Mouse (Mus musculus): ENCODE results near the gene Tmem240. TPM values are rescaled to one million over a fixed set of nuclear protein-coding genes. Genes with fewer than 3 reads are reported as not detected.
"Not testable (repeated sequence)": the region's sequence is repeated elsewhere in the genome, so short reads cannot be mapped to it uniquely, and the experiment has no call there.

Gene Tmem240
- polyA plus RNA-seq, 1 experiment from 2014 or later: 1.4 TPM

DNA sequence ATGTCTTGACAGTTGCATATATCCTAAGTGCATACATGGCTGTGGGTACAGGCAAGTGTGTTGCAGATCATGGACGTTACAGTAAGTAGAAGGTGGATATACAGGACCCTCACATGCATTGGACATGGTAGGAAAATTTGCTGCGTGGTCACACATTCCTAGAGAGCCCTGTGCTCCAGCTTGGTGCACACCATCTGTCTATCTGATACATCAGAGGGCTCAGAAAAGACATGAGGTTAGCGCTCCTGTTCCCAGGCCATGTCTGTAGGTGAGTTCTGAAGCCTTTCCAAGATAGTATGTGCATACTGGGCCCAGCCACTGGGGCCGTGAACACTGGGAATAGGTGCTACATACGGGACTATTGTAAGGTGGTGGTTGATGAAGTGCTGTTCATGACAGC is 1.8 kb downstream of the Tmem240 start:
- peaks cover 38% of the 10 kb centered on the region for H3K4me1 ChIP-seq
- H3K36me3 ChIP-seq: peaks cover 46% of the 10 kb centered on the region
- H3K4me3 ChIP-seq: no peak overlapping the region
- peak overlapping the region; percentile 92 for H3K4me2 ChIP-seq
- H3K27me3 ChIP-seq: no peaks in the 10 kb centered on the region
- no peak overlapping the region for H3K27ac ChIP-seq
- ATAC-seq (ENCODE audit: insufficient number of reproducible peaks, insufficient read depth, low FRiP score, low TSS enrichment, low read depth): no peak
- 92% methylated on average over 5 of the region's 5 CpGs for WGBS
- H3K9ac ChIP-seq: peak overlapping the region; percentile 90; the same call in 1 of the 2 replicates
- H3K9me3 ChIP-seq: no peaks in the 10 kb centered on the region

DNA sequence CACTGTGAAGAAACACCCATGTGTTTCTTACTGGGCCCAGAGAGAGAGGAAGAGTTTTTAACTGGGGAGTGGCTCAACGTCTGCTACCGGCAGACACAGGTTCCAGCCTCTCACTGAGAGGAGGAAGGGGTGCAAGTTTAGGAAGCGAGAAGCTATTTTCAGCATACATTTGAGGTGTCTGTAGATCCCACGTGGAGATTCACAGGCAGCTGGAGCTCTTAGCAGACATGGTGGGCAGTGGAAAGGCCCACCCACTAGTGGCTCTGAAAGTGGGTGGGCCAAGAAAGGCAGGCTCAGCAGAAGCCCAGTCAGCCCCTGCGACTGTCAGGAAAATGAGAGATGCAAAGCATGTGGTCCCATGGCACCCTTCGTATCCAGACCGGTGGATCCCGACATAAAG is 3.7 kb downstream of the Tmem240 start:
- Histone ChIP-seq H3K4me2 (no peak overlapping the region), H3K27me3 (no peaks in the 10 kb centered on the region), H3K4me3 (no peak overlapping the region), H3K27ac (no peak overlapping the region), H3K4me1 (peaks cover 36% of the 10 kb centered on the region), H3K36me3 (peaks cover 51% of the 10 kb centered on the region), H3K9me3 (no peaks in the 10 kb centered on the region), H3K9ac (no peak overlapping the region)
- 53% methylated on average over 8 of the region's 8 CpGs for WGBS
- no peak for ATAC-seq (ENCODE audit: insufficient number of reproducible peaks, insufficient read depth, low FRiP score, low TSS enrichment, low read depth)

DNA sequence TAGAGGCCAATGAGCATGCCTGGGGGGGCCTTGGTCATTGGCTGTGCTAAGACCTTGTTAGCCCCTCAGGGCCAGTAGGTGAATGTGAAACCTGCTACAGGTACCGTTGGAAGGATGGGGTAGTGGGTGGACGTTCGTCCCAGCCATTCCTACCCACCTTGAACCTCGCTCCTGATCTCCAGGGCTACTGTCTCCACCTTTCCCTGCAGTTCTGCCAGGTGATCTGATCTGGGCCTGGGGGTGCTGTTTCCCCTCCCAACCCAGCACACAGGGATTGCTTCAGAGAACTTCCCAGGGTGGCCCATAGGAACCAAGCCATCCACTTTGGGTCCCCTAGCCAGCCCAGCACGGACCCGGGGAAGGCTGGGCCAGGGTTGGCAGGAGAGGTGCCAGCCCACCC is 4.6 kb downstream of the Tmem240 start:
- Histone ChIP-seq H3K9me3 (no peaks in the 10 kb centered on the region), H3K4me1 (peaks cover 28% of the 10 kb centered on the region), H3K27me3 (no peaks in the 10 kb centered on the region), H3K27ac (no peak overlapping the region), H3K4me3 (no peak overlapping the region), H3K4me2 (no peak overlapping the region), H3K36me3 (peaks cover 58% of the 10 kb centered on the region), H3K9ac (no peak overlapping the region)
- no peak for ATAC-seq (ENCODE audit: insufficient number of reproducible peaks, insufficient read depth, low FRiP score, low TSS enrichment, low read depth)
- 88% methylated on average over 6 of the region's 6 CpGs for WGBS

DNA sequence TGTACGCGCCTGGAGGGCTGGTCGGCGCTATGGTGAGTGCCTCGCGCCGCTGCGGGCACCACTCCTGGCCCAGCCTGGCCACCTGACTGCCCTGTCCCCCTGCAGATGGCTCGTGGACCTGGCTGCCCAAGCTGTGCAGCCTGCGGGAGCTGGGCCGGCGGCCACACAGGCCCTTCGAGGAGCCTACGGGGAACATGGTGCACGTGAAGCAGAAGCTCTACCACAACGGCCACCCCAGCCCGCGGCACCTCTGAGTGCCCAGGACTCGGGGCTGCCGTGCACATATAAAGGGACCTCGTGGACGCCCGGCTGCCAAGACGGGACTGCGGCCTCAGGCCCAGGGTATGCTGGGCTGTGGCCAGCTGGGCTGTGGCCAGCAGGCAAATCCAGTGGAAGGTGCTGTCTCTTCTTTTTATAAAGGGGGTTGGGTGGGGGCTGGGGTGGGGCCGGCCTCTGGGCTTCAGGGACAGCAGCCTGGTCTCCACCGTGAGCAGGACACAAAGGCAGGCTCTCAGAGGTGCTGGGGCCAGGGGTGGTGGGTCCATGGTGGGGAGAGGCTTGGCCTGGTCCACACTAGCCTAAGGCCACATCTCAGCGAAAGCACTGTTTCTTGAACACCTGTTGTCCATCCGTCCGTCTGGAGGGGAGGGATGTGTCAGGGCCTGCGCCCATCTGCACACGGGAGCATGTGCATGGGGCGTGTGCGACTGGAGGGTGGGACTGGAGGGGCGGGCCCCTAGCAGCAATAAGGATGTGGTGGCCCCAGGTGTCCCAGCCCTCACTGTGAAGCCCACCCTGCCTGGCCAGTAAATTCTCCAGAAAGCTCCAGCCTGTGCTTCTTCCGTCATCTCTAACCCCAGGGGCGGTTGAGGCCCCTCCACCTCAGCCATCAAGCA is 5.4 kb downstream of the Tmem240 start:
- no peak overlapping the region for H3K27ac ChIP-seq
- ATAC-seq (ENCODE audit: insufficient number of reproducible peaks, insufficient read depth, low FRiP score, low TSS enrichment, low read depth): no peak
- H3K36me3 ChIP-seq: peaks cover 66% of the 10 kb centered on the region
- H3K4me2 ChIP-seq: no peak overlapping the region
- H3K4me3 ChIP-seq: no peak overlapping the region
- peaks cover 27% of the 10 kb centered on the region for H3K4me1 ChIP-seq
- no peaks in the 10 kb centered on the region for H3K27me3 ChIP-seq
- no peak overlapping the region; the same call in 1 of the 2 replicates for H3K9ac ChIP-seq
- no peaks in the 10 kb centered on the region for H3K9me3 ChIP-seq
- WGBS: 87% methylated on average over 37 of the region's 37 CpGs

DNA sequence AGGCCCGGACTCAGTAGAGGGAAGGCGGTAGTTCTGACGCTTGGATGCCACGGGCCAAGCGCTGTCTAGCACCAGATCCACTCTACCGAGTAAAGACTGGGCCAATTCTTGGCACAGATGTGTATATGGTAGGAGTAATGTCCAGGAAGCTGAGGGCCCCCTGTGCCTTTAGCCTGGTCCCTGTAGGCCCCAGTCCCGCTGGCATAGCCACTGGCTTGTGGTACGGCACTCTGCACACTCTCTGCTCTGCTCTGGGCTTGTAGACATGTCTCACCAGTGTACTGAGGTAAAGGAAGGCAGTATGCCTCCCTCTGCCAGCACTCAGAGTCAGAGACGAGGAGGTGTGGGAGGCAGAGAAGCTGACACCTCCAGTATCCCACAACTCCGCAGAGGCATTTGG is 6.1 kb downstream of the Tmem240 start:
- 91% methylated on average over 10 of the region's 10 CpGs for WGBS

DNA sequence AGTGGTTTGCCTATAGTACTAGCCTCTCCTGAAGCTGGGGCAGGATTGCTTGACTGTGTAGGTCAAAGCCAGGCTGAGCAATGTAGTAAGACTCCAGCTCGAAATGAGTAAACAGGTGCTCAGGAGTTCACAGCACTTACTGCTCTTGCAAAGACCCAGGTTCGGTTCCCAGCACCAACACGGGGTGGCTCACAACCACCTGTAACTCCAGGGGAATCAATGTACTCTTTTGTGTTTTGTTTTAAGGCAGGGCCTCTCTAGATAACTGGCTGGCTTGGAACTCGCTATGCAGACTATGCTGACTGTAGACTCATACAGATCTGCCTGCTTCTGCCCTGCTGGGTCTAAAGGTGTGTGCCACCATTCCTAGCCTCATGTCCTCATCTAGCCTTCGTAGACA is 8.1 kb downstream of the Tmem240 start:
- H3K4me2 ChIP-seq: no peak overlapping the region
- ATAC-seq (ENCODE audit: insufficient number of reproducible peaks, insufficient read depth, low FRiP score, low TSS enrichment, low read depth): no peak
- H3K36me3 ChIP-seq: peaks cover 85% of the 10 kb centered on the region
- H3K9me3 ChIP-seq: no peaks in the 10 kb centered on the region
- H3K9ac ChIP-seq: no peak overlapping the region
- H3K27ac ChIP-seq: no peak overlapping the region
- H3K27me3 ChIP-seq: no peaks in the 10 kb centered on the region
- H3K4me3 ChIP-seq: no peak overlapping the region
- WGBS: 92% methylated on average over 5 of the region's 5 CpGs
- peaks cover 7% of the 10 kb centered on the region; the same call in 1 of the 2 replicates for H3K4me1 ChIP-seq

More for the DNA sequence above, 6.1 kb downstream of the Tmem240 start:
- not testable (repeated sequence) for H3K4me3 ChIP-seq; H3K9me3 ChIP-seq; H3K4me2 ChIP-seq; H3K27me3 ChIP-seq; H3K9ac ChIP-seq; H3K27ac ChIP-seq; ATAC-seq (ENCODE audit: insufficient number of reproducible peaks, insufficient read depth, low FRiP score, low TSS enrichment, low read depth)
- Histone ChIP-seq H3K36me3 (peaks cover 73% of the 10 kb centered on the region), H3K4me1 (peaks cover 23% of the 10 kb centered on the region)

DNA sequence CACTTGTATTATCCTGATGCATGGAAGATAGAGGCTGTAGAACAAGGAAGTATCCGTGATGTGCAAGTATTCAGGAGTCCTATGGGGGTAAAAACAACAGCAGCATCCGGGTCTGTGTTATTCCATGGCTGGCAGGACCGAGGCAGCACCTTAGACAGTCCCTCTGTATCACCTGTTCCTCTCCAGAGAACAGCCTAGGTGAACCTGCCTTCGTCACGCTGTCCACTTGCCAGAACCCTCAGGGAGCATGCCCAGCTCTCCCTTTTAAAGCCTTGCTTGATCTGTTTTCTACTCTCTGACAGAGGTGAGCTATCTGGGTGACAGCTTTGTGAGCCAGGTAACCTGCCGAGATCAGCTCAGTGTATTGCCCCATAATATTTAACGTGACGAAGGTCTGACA is 9.9 kb downstream of the Tmem240 start:
- ATAC-seq (ENCODE audit: insufficient number of reproducible peaks, insufficient read depth, low FRiP score, low TSS enrichment, low read depth): no peak
- Histone ChIP-seq H3K4me3 (no peak overlapping the region), H3K9me3 (no peaks in the 10 kb centered on the region), H3K27me3 (no peaks in the 10 kb centered on the region), H3K36me3 (peaks cover 99% of the 10 kb centered on the region), H3K4me1 (no peaks in the 10 kb centered on the region), H3K4me2 (no peak overlapping the region), H3K9ac (no peak overlapping the region), H3K27ac (no peak overlapping the region)
- WGBS: 91% methylated on average over 8 of the region's 8 CpGs

DNA sequence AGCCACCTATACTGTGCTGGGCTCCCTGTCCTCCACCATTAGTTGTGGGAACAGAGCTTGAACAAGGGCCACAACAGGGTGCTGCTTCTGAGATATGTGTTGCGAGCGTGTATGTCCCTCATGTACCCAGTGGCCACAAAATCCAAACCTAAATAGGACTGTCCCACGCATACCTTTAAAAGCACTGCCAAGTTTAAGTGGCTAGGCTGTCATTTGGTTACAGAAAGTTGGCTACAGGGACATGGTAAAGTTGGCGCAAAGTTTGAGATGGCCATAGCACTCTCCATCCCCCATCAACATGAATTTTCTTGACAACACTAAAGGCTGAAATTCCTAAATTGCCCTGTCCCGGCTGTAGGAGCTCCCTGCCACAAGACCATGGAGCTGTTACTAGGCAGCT is 10.5 kb downstream of the Tmem240 start:
- no peak for ATAC-seq (ENCODE audit: insufficient number of reproducible peaks, insufficient read depth, low FRiP score, low TSS enrichment, low read depth)
- no peak overlapping the region for H3K27ac ChIP-seq
- no peaks in the 10 kb centered on the region for H3K9me3 ChIP-seq
- H3K4me1 ChIP-seq: no peaks in the 10 kb centered on the region
- 91% methylated on average over 5 of the region's 5 CpGs for WGBS
- H3K36me3 ChIP-seq: peaks cover 99% of the 10 kb centered on the region
- no peak overlapping the region for H3K4me2 ChIP-seq
- H3K9ac ChIP-seq: no peak overlapping the region
- no peaks in the 10 kb centered on the region for H3K27me3 ChIP-seq
- no peak overlapping the region for H3K4me3 ChIP-seq

DNA sequence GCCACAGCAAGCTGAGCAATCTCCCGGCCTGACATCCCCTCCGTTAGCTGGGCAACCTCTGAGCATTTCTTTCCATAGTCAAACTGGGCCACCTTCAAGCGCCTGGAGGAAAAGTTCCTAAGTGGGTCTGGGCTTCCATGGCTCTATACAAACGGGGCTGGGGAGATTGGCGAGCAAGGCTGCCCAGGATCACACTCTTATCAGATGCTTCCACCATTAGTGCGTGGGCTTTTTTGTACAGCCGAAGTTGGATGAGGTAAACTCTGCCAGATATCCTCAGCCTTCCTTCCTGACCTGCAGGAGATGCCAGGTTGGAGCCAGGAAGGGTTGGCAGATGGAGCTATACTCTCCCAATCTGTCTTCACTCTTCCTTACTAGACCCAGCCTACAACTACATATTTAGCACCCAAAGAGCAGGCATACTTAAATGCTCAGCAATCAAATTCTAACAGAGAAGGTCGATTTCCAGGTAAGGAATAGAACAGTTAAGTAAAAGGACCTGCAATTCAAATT is 11.5 kb downstream of the Tmem240 start:
- Histone ChIP-seq H3K9ac (no peak overlapping the region), H3K4me3 (no peak overlapping the region), H3K27me3 (no peaks in the 10 kb centered on the region), H3K4me1 (no peaks in the 10 kb centered on the region), H3K4me2 (no peak overlapping the region), H3K27ac (no peak overlapping the region), H3K9me3 (no peaks in the 10 kb centered on the region), H3K36me3 (peaks cover 99% of the 10 kb centered on the region)
- WGBS: 86% methylated on average over 8 of the region's 8 CpGs
- no peak for ATAC-seq (ENCODE audit: insufficient number of reproducible peaks, insufficient read depth, low FRiP score, low TSS enrichment, low read depth)

DNA sequence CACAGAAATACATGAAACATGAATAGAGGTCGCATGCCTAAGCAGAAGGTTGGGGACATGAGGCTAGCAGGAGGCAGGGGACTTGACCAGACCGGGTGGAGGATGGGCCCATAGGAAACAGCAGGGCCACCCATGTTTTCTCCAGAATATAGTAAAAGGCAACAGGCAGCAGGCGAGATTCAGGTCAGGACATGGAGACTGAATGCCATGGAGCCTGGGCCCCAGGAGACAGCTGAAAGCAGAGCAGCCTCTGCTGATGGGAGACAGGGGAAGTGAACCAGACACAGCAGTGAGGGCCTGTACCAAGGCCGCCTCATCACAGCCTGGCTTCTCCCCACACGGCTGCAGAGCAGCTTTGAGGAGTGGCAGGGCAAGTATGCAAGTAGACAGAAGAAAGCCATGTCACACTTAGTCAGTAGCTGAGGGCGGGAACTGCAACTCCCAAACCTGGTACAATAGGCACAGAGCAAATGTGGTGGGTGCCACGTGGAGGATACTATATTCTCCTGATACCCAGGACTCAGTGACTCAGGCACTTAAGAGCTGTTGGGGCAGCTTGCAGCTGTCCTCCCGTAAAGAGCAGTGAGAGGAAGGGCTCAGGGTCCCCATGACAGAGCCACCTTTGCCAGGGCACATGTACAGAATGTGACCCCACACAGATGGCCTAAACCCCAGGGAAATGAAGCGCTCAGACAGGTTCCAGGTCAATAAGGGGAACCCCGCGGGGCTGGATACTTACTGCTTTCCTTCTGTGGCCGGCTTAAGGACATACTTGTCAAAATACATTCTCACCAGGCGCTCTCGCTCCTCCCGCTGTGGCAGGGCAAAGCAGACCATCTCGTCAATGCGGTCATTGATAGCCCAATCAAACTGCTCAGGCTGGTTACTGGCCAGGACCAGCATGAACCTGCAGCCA is 12.2 kb downstream of the Tmem240 start:
- H3K9ac ChIP-seq: no peak overlapping the region
- H3K4me1 ChIP-seq: no peaks in the 10 kb centered on the region
- no peak overlapping the region for H3K4me3 ChIP-seq
- WGBS: 87% methylated on average over 17 of the region's 17 CpGs
- H3K27me3 ChIP-seq: no peaks in the 10 kb centered on the region
- H3K36me3 ChIP-seq: peaks cover 99% of the 10 kb centered on the region
- no peak overlapping the region for H3K4me2 ChIP-seq
- ATAC-seq (ENCODE audit: insufficient number of reproducible peaks, insufficient read depth, low FRiP score, low TSS enrichment, low read depth): no peak
- no peak overlapping the region for H3K27ac ChIP-seq
- no peaks in the 10 kb centered on the region for H3K9me3 ChIP-seq

DNA sequence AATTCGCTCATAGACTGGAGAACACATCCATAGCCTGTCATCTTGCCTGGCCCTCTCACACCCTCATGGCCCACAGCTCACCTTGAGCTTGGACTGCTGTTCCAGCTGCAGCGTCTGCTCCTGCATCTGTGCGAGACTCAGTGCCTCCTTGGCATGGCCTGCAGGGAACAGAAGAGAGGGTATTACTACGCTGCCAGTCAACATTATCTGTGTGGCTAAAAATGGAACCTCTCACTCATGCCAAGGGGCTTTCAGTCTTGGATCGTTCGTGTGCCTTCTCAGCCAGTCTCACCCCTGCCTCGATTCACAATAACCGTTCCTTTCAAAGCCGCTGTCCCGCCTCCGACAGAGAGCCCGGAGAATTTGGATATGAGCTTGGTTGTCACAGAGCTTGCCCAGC is 22.4 kb downstream of the Tmem240 start:
- ATAC-seq (ENCODE audit: insufficient number of reproducible peaks, insufficient read depth, low FRiP score, low TSS enrichment, low read depth): no peak
- WGBS: 93% methylated on average over 12 of the region's 12 CpGs
- H3K9ac ChIP-seq: no peak overlapping the region
- peaks cover 22% of the 10 kb centered on the region for H3K4me1 ChIP-seq
- H3K27me3 ChIP-seq: no peaks in the 10 kb centered on the region
- no peak overlapping the region for H3K4me2 ChIP-seq
- no peak overlapping the region for H3K4me3 ChIP-seq
- no peak overlapping the region for H3K27ac ChIP-seq
- no peaks in the 10 kb centered on the region for H3K9me3 ChIP-seq
- H3K36me3 ChIP-seq: peaks cover 53% of the 10 kb centered on the region

Data from embryonic facial prominence, embryonic 13.5 days (tissue).